Mouse (Mus musculus) forebrain, embryonic 15.5 days (tissue): ENCODE measurements around the gene Mthfd1. TPM values are rescaled to one million over a fixed set of nuclear protein-coding genes. Genes with fewer than 3 reads are reported as not detected.
A peak's percentile ranks its signal among the peaks of the same experiment; 100 is the strongest.

Experiments
- ATAC-seq: fragments of 200-750 bp; cut with Nextera tagmentation; replicated peaks from 2 replicates; pipeline ENCODE4 v1.8.0; 2017; ENCODE audit warnings: mild to moderate bottlenecking, moderate TSS enrichment, moderate library complexity
- H3K27ac ChIP-seq: fragments of 300-500 bp; sonication (generic); replicated peaks from 2 replicates; pipeline ENCODE4 v1.5.1; 2015; ENCODE audit warnings: mild to moderate bottlenecking, inconsistent platforms
- H3K27me3 ChIP-seq: fragments of 300-500 bp; sonication (generic); 2 replicates; pipeline ENCODE4 v1.6.1; 2015; ENCODE audit warnings: inconsistent platforms
- H3K36me3 ChIP-seq: fragments of 300-500 bp; sonication (generic); 2 replicates; pipeline ENCODE4 v1.6.1; 2015; ENCODE audit warnings: mild to moderate bottlenecking, inconsistent platforms
- H3K4me1 ChIP-seq: fragments of 300-500 bp; sonication (generic); 2 replicates; pipeline ENCODE4 v1.6.1; 2015; ENCODE audit warnings: inconsistent platforms
- H3K4me2 ChIP-seq: fragments of 300-500 bp; sonication (generic); replicated peaks from 2 replicates; pipeline ENCODE4 v1.6.1; 2015; ENCODE audit warnings: mild to moderate bottlenecking, inconsistent platforms
- H3K4me3 ChIP-seq: fragments of 300-500 bp; sonication (generic); 2 replicates; pipeline ENCODE4 v1.5.1; 2015; ENCODE audit warnings: mild to moderate bottlenecking, inconsistent platforms
- H3K9ac ChIP-seq: fragments of 300-500 bp; sonication (generic); replicated peaks from 2 replicates; pipeline ENCODE4 v1.6.1; 2015; ENCODE audit warnings: mild to moderate bottlenecking, inconsistent platforms
- H3K9me3 ChIP-seq: fragments of 300-500 bp; sonication (generic); 2 replicates; pipeline ENCODE4 v1.6.1; 2016; ENCODE audit warnings: inconsistent platforms
- WGBS: fragments of 180-500 bp; shearing (Covaris S2); methylation state at CpG from one replicate; pipeline ENCODE4 v1.1.7; 2015; ENCODE audit warnings: mixed read lengths; 5-methylcytosine and 5-hydroxymethylcytosine counted together
- polyA plus RNA-seq: library from polyadenylated mRNA; unstranded; fragments of >200 nt; fragmentation: Nextera tagmentation; extraction: Ambion mirVana; gene quantifications from 2 replicates; pipeline ENCODE4 v1.2.1, GENCODE M21; 2015

The Mthfd1 gene
- polyA plus RNA-seq, 1 experiment from 2014 or later = 45.2 TPM

GRCm38 (mm10) chr12:76287986-76288385 is 32.9 kb downstream of the Mthfd1 start:
- Histone ChIP-seq H3K4me3 (no peak overlapping the region), H3K27me3 (no peaks in the 10 kb centered on the region), H3K4me1 (peaks cover 17% of the 10 kb centered on the region), H3K27ac (peak overlapping the region; percentile 81), H3K4me2 (no peak overlapping the region), H3K36me3 (peaks cover 20% of the 10 kb centered on the region), H3K9me3 (no peaks in the 10 kb centered on the region), H3K9ac (no peak overlapping the region)
- WGBS = 14% methylated on average over 8 of the region's 8 CpGs
- ATAC-seq = peak; percentile 70

DNA sequence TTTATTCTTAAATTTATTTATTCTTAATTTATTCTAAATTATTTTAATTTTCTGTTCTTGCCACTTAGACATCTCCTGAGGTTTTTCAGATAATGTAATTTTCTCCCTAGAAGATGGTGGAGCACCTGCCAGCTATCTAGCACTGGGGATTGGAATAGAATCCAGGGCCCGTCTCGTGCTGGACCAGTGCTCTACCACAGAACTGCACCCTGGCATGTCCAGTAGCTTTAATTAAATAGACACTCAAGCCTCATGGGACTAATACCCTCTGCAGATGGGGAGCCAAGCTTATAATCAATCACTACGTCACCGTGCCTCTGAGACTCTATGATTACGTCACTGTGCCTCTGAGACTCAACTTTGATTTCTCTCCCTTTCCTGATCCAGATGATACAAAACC is 33.4 kb downstream of the Mthfd1 start:
- WGBS = 23% methylated on average over 5 of the region's 5 CpGs
- peak; percentile 67 for ATAC-seq
- no peak overlapping the region for H3K4me2 ChIP-seq
- H3K36me3 ChIP-seq = peaks cover 20% of the 10 kb centered on the region
- H3K27ac ChIP-seq = peak overlapping the region; percentile 81
- H3K9me3 ChIP-seq = no peaks in the 10 kb centered on the region
- no peak overlapping the region for H3K9ac ChIP-seq
- H3K4me3 ChIP-seq = no peak overlapping the region
- H3K27me3 ChIP-seq = no peaks in the 10 kb centered on the region
- H3K4me1 ChIP-seq = peaks cover 17% of the 10 kb centered on the region

DNA sequence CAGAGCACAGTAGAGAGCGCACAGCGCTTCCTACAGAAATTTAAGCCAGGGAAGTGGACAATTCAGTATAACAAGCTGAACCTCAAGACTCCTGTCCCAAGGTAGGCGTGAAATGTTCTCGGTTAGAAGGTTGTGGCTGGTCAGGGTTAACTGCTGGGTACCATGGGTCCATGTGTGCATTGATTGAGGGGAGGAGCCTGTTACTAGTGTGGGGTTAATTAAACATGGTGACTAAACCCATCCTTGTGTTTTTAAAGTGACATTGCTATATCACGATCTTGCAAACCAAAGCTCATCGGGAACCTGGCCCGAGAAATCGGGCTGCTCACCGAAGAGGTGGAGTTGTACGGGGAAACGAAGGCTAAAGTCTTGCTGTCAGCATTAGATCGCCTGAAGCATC is 34.3 kb downstream of the Mthfd1 start:
- H3K36me3 ChIP-seq = peaks cover 24% of the 10 kb centered on the region
- no peak for ATAC-seq
- H3K4me3 ChIP-seq = no peak overlapping the region
- H3K4me2 ChIP-seq = no peak overlapping the region
- H3K4me1 ChIP-seq = peaks cover 17% of the 10 kb centered on the region
- H3K9ac ChIP-seq = no peak overlapping the region
- H3K27me3 ChIP-seq = no peaks in the 10 kb centered on the region
- no peaks in the 10 kb centered on the region for H3K9me3 ChIP-seq
- WGBS = 86% methylated on average over 12 of the region's 12 CpGs
- peak overlapping the region; percentile 81 for H3K27ac ChIP-seq

- Histone ChIP-seq H3K9ac (no peak overlapping the region), H3K4me1 (peaks cover 17% of the 10 kb centered on the region), H3K27ac (peak overlapping the region; percentile 81; the same call in 1 of the 2 replicates), H3K4me3 (no peak overlapping the region), H3K27me3 (no peaks in the 10 kb centered on the region), H3K36me3 (peaks cover 25% of the 10 kb centered on the region), H3K9me3 (no peaks in the 10 kb centered on the region), H3K4me2 (no peak overlapping the region)
- WGBS = 96% methylated on average over 2 of the region's 2 CpGs
- no peak for ATAC-seq
These were observed 35.2 kb downstream of the Mthfd1 start for GRCm38 (mm10) chr12:76290271-76290670.

GRCm38 (mm10) chr12:76293192-76293591 is 38.1 kb downstream of the Mthfd1 start:
- no peak for ATAC-seq
- no peak overlapping the region for H3K27ac ChIP-seq
- WGBS = 58% methylated on average over 7 of the region's 7 CpGs
- no peak overlapping the region for H3K4me2 ChIP-seq
- no peak overlapping the region for H3K9ac ChIP-seq
- H3K36me3 ChIP-seq = peaks cover 33% of the 10 kb centered on the region
- H3K9me3 ChIP-seq = no peaks in the 10 kb centered on the region
- no peak overlapping the region for H3K4me3 ChIP-seq
- peaks cover 12% of the 10 kb centered on the region for H3K4me1 ChIP-seq
- H3K27me3 ChIP-seq = no peaks in the 10 kb centered on the region

DNA sequence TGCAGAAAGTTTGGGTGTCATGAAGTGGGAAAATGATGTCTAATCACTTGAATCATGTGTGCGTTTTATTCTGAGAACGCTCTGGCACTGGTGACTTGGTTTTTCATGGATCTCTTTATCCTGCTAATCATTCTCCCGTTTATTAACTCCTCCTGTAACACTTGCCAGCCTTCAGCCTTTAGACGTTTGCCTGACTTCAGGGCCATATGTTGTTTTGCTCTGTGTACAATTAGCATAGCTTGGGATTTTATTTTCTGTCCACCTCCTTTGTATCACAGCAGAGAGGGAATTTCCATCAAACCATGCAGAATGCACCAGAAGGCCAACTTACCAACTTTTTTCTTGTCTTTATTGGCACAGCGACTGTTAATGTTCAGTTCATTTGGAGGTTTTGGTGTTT is 42.7 kb downstream of the Mthfd1 start:
- H3K4me1 ChIP-seq = peaks cover 3% of the 10 kb centered on the region
- 51% methylated on average over 5 of the region's 5 CpGs for WGBS
- H3K9me3 ChIP-seq = no peaks in the 10 kb centered on the region
- peak; percentile 76 for ATAC-seq
- H3K27ac ChIP-seq = no peak overlapping the region
- H3K27me3 ChIP-seq = no peaks in the 10 kb centered on the region
- no peak overlapping the region for H3K9ac ChIP-seq
- no peak overlapping the region for H3K4me3 ChIP-seq
- no peak overlapping the region for H3K4me2 ChIP-seq
- peaks cover 35% of the 10 kb centered on the region; the same call in 1 of the 2 replicates for H3K36me3 ChIP-seq

GRCm38 (mm10) chr12:76299361-76299906 is 44.3 kb downstream of the Mthfd1 start:
- peaks cover 31% of the 10 kb centered on the region; the same call in 1 of the 2 replicates for H3K36me3 ChIP-seq
- ATAC-seq = no peak

DNA sequence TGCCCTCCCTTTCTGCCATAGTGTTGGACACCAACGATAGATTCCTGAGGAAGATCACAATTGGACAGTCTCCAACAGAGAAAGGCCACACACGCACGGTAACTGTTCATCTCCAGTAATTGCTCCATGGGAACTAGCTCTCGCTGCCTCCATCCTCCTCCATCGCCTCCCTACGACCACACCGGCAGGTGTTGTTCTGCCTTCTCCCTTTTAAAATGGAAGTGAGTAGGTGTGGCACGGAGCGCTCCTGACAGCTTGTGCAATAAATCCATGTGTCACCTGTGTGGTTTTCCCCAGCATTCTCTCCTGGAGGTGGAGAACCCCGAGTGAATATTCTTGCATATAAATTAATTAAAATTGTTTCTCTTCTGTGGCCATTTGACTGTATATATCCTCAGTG is 45.3 kb downstream of the Mthfd1 start:
- Histone ChIP-seq H3K36me3 (peaks cover 29% of the 10 kb centered on the region; the same call in 1 of the 2 replicates), H3K27me3 (no peaks in the 10 kb centered on the region), H3K9me3 (no peaks in the 10 kb centered on the region), H3K4me3 (no peak overlapping the region), H3K9ac (no peak overlapping the region), H3K4me2 (no peak overlapping the region), H3K4me1 (peaks cover 12% of the 10 kb centered on the region), H3K27ac (no peak overlapping the region)
- ATAC-seq = no peak
- WGBS = 86% methylated on average over 10 of the region's 10 CpGs

More at GRCm38 (mm10) chr12:76299361-76299906, 44.3 kb downstream of the Mthfd1 start:
- Histone ChIP-seq H3K9me3 (no peaks in the 10 kb centered on the region), H3K27ac (no peak overlapping the region), H3K4me1 (peaks cover 12% of the 10 kb centered on the region), H3K4me2 (no peak overlapping the region), H3K4me3 (no peak overlapping the region), H3K9ac (no peak overlapping the region), H3K27me3 (no peaks in the 10 kb centered on the region)
- 94% methylated on average over 9 of the region's 9 CpGs for WGBS

DNA sequence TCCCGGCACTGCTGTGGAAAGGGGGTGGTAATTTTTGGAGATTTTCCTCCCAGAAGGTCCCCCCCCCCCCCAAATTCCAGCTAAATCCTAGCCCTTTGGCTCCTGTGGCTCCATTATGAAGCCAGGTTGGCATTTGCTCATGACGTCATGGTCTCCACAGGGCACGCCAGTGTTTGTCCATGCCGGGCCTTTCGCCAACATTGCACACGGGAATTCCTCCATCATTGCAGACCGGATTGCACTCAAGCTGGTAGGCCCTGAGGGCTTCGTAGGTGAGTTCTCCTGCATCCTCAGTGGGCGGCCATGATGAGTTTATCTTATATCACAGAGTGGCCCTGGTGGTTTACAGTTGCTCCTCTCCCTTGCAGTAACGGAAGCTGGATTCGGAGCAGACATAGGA is 48.4 kb downstream of the Mthfd1 start:
- H3K9ac ChIP-seq = no peak overlapping the region
- H3K9me3 ChIP-seq = no peaks in the 10 kb centered on the region
- no peaks in the 10 kb centered on the region for H3K27me3 ChIP-seq
- peak; percentile 7; the same call in 1 of the 2 replicates for ATAC-seq
- 0 out of 2 replicates have a peak overlapping the region, but pooled peaks have one; percentile 59 for H3K27ac ChIP-seq
- peaks cover 19% of the 10 kb centered on the region for H3K4me1 ChIP-seq
- no peak overlapping the region for H3K4me3 ChIP-seq
- H3K4me2 ChIP-seq = no peak overlapping the region
- H3K36me3 ChIP-seq = peaks cover 19% of the 10 kb centered on the region; the same call in 1 of the 2 replicates
- 82% methylated on average over 11 of the region's 11 CpGs for WGBS

- 33% methylated on average over 4 of the region's 4 CpGs for WGBS
- ATAC-seq = 0 out of 2 replicates have a peak, but pooled peaks have one; percentile 57
- H3K9ac ChIP-seq = no peak overlapping the region
- no peak overlapping the region for H3K4me2 ChIP-seq
- H3K27me3 ChIP-seq = no peaks in the 10 kb centered on the region
- H3K4me1 ChIP-seq = peaks cover 19% of the 10 kb centered on the region
- no peaks in the 10 kb centered on the region for H3K9me3 ChIP-seq
- H3K4me3 ChIP-seq = no peak overlapping the region
- peaks cover 14% of the 10 kb centered on the region; the same call in 1 of the 2 replicates for H3K36me3 ChIP-seq
- peak overlapping the region; percentile 59 for H3K27ac ChIP-seq
These were observed 49.1 kb downstream of the Mthfd1 start for GRCm38 (mm10) chr12:76304199-76304598.

DNA sequence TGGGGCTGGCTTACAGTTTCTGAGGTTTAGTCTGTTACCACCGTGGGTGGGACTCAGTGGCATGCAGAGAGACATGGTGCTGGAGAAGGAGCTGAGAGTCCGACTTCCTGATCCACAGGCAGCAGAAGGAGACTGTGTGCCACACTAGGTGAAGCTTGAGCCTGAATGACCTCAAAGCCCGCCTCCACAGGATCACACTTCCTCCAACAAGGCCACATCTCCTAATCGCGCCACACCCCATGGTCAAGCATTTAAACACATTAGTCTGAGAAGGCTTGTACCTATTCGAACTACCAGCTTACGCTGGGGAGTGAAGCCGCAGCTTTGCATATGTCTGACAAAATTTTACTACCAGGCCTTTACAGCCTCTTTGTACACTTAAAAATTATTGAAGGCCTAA is 50.0 kb downstream of the Mthfd1 start:
- 92% methylated on average over 8 of the region's 8 CpGs for WGBS
- Histone ChIP-seq H3K27ac (no peak overlapping the region), H3K36me3 (peaks cover 14% of the 10 kb centered on the region; the same call in 1 of the 2 replicates), H3K9ac (no peak overlapping the region), H3K4me3 (no peak overlapping the region), H3K27me3 (no peaks in the 10 kb centered on the region), H3K4me2 (no peak overlapping the region), H3K4me1 (peaks cover 19% of the 10 kb centered on the region), H3K9me3 (no peaks in the 10 kb centered on the region)
- ATAC-seq = no peak

DNA sequence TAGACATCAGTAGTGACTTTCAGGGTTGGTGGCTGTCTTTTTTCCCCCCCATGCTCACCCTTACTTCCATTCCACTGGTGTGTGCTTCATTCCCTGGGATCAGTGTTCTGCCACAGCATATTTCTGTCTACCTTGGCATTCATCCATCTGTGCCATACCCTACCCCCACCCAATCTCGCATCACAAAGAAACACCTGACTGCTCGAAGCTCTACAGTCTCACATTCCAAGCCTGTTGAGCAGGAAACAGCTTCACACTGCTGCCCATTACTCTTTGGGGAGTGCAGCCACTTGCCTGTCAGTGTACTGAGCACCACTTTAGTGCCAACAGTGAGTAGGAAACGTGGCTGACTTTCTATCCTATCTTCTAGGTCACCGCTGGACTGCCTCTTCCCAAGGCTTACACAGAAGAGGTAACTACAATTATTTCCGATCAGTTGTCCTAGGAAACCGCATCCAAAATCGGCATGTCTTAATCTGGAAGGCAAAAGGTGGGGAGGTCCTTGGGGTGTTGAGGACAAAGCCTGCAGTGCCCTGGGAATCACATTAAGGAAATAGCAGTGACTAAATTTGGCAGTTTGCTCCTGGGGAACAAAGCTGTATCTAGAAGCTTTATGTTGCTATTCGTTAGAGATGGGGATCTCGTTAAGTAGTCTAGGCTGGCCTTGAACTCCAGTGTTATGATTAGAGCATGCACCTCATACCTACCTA is 51.9 kb downstream of the Mthfd1 start:
- Histone ChIP-seq H3K4me2 (no peak overlapping the region), H3K4me1 (peaks cover 19% of the 10 kb centered on the region), H3K27ac (no peak overlapping the region), H3K9me3 (no peaks in the 10 kb centered on the region), H3K36me3 (peaks cover 4% of the 10 kb centered on the region), H3K4me3 (no peak overlapping the region), H3K27me3 (no peaks in the 10 kb centered on the region), H3K9ac (no peak overlapping the region)
- 0 out of 2 replicates have a peak, but pooled peaks have one; percentile 44 for ATAC-seq
- WGBS = 52% methylated on average over 9 of the region's 9 CpGs
